Mouse (Mus musculus) intestine, postnatal 0 days (tissue): ENCODE data around the gene Nipbl. TPM values are rescaled to one million over a fixed set of nuclear protein-coding genes. Genes with fewer than 3 reads are reported as not detected.

Experiments used
- ATAC-seq: fragments of 200-750 bp; cut with Nextera tagmentation; 2 replicates; pipeline ENCODE4 v1.8.0; 2017; ENCODE audit warnings: mild to moderate bottlenecking, moderate TSS enrichment, moderate library complexity
- H3K27ac ChIP-seq: fragments of 300-500 bp; sonication (generic); 2 replicates; pipeline ENCODE4 v1.5.1; 2014; ENCODE audit warnings: mild to moderate bottlenecking, low read depth, low read length, moderate library complexity
- H3K27me3 ChIP-seq: fragments of 300-500 bp; sonication (generic); replicated peaks from 2 replicates; pipeline ENCODE4 v1.6.1; 2014; ENCODE audit warnings: low read length, mixed read lengths; ENCODE audit not compliant: control insufficient read depth, insufficient read depth
- H3K36me3 ChIP-seq: fragments of 300-500 bp; sonication (generic); 2 replicates; pipeline ENCODE4 v1.6.1; 2014; ENCODE audit warnings: mild to moderate bottlenecking, moderate library complexity; ENCODE audit not compliant: control insufficient read depth, insufficient read depth
- H3K4me1 ChIP-seq: fragments of 300-500 bp; sonication (generic); replicated peaks from 2 replicates; pipeline ENCODE4 v1.6.1; 2014; ENCODE audit warnings: antibody characterized with exemption, low read length, mixed read lengths; ENCODE audit not compliant: control insufficient read depth, insufficient read depth
- H3K4me2 ChIP-seq: fragments of 300-500 bp; sonication (generic); replicated peaks from 2 replicates; pipeline ENCODE4 v1.6.1; 2014; ENCODE audit warnings: low read depth, mild to moderate bottlenecking, moderate library complexity
- H3K4me3 ChIP-seq: fragments of 300-500 bp; sonication (generic); 2 replicates; pipeline ENCODE4 v1.5.1; 2014; ENCODE audit warnings: low read depth, low read length
- H3K9ac ChIP-seq: fragments of 300-500 bp; sonication (generic); 2 replicates; pipeline ENCODE4 v1.6.1; 2014; ENCODE audit warnings: mild to moderate bottlenecking, low read depth, low read length
- H3K9me3 ChIP-seq: fragments of 300-500 bp; sonication (generic); 2 replicates; pipeline ENCODE4 v1.6.1; 2016; ENCODE audit warnings: mixed run types; ENCODE audit not compliant: control insufficient read depth
- CTCF ChIP-seq: sonication (generic); IDR thresholded peaks from 2 replicates; pipeline ENCODE4 v1.5.1; 2016; ENCODE audit warnings: low read depth, mild to moderate bottlenecking, control low read depth, antibody characterized with exemption, moderate library complexity
- WGBS: fragments of 180-500 bp; shearing (Covaris S2); extraction: QIAGEN DNeasy Blood & Tissue Kit; methylation state at CpG from one replicate; pipeline ENCODE4 v1.1.7; 2014; 5-methylcytosine and 5-hydroxymethylcytosine counted together
- polyA plus RNA-seq: library from polyadenylated mRNA; unstranded; fragments of >200 nt; fragmentation: Nextera tagmentation; extraction: Ambion mirVana; gene quantifications from 2 replicates; pipeline ENCODE4 v1.2.1, GENCODE M21; 2015

Nipbl gene
- polyA plus RNA-seq, 1 experiment from 2014 or later, result 9.3 TPM

GRCm38 (mm10) chr15:8432534-8432933 is 11.7 kb downstream of the Nipbl start:
- 90% methylated on average over 2 of the region's 2 CpGs for WGBS
- no peak for ATAC-seq
- H3K27me3 ChIP-seq, result no peaks in the 10 kb centered on the region
- no peaks in the 10 kb centered on the region for H3K36me3 ChIP-seq
- no peak for TF ChIP-seq CTCF
- H3K9me3 ChIP-seq, result no peaks in the 10 kb centered on the region
- no peak overlapping the region for H3K4me2 ChIP-seq
- no peak overlapping the region for H3K9ac ChIP-seq
- H3K27ac ChIP-seq, result no peak overlapping the region
- H3K4me1 ChIP-seq, result no peaks in the 10 kb centered on the region
- H3K4me3 ChIP-seq, result no peak overlapping the region

DNA sequence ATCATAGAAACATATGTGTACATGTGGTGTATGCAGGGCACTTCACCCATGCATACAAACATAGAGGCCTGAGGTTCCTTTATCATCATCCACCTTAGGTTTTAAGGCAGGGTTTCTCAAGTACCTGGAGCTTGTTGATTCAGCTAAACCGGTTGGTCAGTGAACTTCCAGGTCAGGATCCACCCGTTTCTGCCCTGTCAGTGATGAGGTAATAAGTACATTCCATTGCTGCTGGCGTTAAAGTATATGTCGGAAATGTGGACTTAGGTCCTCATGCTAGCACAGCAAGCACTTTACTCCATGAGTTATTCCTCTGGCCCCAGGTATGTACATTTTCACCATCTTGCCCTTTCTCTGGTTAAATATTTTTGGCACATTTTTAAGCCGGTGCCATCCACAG is 14.8 kb downstream of the Nipbl start:
- H3K4me2 ChIP-seq, result no peak overlapping the region
- H3K9ac ChIP-seq, result no peak overlapping the region
- H3K9me3 ChIP-seq, result no peaks in the 10 kb centered on the region
- TF ChIP-seq CTCF, result no peak
- no peaks in the 10 kb centered on the region for H3K36me3 ChIP-seq
- no peaks in the 10 kb centered on the region for H3K27me3 ChIP-seq
- no peaks in the 10 kb centered on the region for H3K4me1 ChIP-seq
- WGBS, result 50% methylated on average over 5 of the region's 5 CpGs
- peak overlapping the region; percentile 60 for H3K27ac ChIP-seq
- H3K4me3 ChIP-seq, result no peak overlapping the region
- ATAC-seq, result peak; percentile 95

DNA sequence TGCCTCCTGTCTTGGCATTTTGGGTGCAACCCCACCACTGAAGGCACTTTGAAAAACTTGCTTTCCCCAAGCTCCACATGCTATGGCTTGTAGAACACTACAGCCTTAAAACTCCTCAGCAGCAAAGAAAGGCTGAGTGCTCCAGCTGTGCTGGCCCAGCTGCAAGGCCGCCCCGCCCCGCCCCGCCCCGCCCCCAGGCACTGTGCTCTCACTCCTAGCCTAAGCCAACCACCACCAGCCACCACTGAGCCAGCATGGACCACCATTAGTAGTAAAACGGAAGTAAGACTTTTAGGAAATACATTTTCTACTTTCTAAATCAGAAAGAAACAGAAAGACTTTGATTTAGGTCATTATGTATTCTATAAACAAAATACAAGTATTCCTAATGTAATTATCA is 23.4 kb downstream of the Nipbl start:
- no peak for TF ChIP-seq CTCF
- H3K9me3 ChIP-seq, result no peaks in the 10 kb centered on the region
- H3K4me1 ChIP-seq, result no peaks in the 10 kb centered on the region
- no peaks in the 10 kb centered on the region for H3K27me3 ChIP-seq
- H3K9ac ChIP-seq, result no peak overlapping the region
- no peak overlapping the region for H3K4me3 ChIP-seq
- H3K4me2 ChIP-seq, result no peak overlapping the region
- no peaks in the 10 kb centered on the region for H3K36me3 ChIP-seq
- H3K27ac ChIP-seq, result no peak overlapping the region
- 32% methylated on average over 6 of the region's 6 CpGs for WGBS
- 0 out of 2 replicates have a peak, but pooled peaks have one; percentile 36 for ATAC-seq

GRCm38 (mm10) chr15:8416500-8417138 is 27.6 kb downstream of the Nipbl start:
- no peaks in the 10 kb centered on the region for H3K36me3 ChIP-seq
- no peak overlapping the region for H3K4me2 ChIP-seq
- no peaks in the 10 kb centered on the region for H3K9me3 ChIP-seq
- 61% methylated on average over 4 of the region's 4 CpGs for WGBS
- no peak overlapping the region for H3K4me3 ChIP-seq
- no peak overlapping the region for H3K27ac ChIP-seq
- no peaks in the 10 kb centered on the region for H3K27me3 ChIP-seq
- TF ChIP-seq CTCF, result no peak
- no peaks in the 10 kb centered on the region for H3K4me1 ChIP-seq
- no peak overlapping the region for H3K9ac ChIP-seq
- ATAC-seq, result no peak

DNA sequence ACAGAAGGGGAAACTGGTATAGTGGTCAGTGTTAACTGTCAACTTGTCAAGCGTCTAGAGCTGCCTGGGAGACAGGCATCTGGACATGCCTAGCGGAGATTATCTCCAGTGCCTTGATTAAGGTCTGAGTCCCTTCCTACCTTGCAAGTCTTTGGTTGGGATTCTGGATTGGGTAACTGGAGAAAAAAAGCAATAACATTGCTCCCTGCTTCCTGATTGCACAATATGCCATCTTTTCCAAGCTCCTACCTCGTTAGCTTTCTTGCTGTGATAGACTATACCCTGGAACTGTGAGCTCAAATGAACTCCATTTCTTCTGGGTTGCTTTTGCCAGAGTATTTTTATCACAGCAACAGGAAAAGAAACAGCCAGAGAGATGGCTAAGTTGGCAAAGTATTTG is 30.9 kb downstream of the Nipbl start:
- no peak overlapping the region for H3K9ac ChIP-seq
- no peaks in the 10 kb centered on the region for H3K9me3 ChIP-seq
- no peaks in the 10 kb centered on the region for H3K4me1 ChIP-seq
- H3K4me2 ChIP-seq, result no peak overlapping the region
- 65% methylated on average over 3 of the region's 3 CpGs for WGBS
- TF ChIP-seq CTCF, result no peak
- no peaks in the 10 kb centered on the region for H3K36me3 ChIP-seq
- H3K27ac ChIP-seq, result no peak overlapping the region
- no peak overlapping the region for H3K4me3 ChIP-seq
- no peaks in the 10 kb centered on the region for H3K27me3 ChIP-seq
- ATAC-seq, result no peak

- no peak overlapping the region for H3K9ac ChIP-seq
- H3K36me3 ChIP-seq, result no peaks in the 10 kb centered on the region
- H3K27me3 ChIP-seq, result no peaks in the 10 kb centered on the region
- H3K9me3 ChIP-seq, result no peaks in the 10 kb centered on the region
- H3K4me1 ChIP-seq, result no peaks in the 10 kb centered on the region
- H3K4me2 ChIP-seq, result no peak overlapping the region
- no peak for ATAC-seq
- no peak for TF ChIP-seq CTCF
- no peak overlapping the region for H3K27ac ChIP-seq
- 73% methylated on average over 1 of the region's 1 CpGs for WGBS
- no peak overlapping the region for H3K4me3 ChIP-seq
Observed at GRCm38 (mm10) chr15:8411873-8412272, 32.4 kb downstream of the Nipbl start.
